Mouse (Mus musculus) kidney, postnatal 10 days (tissue): ENCODE measurements at regions not wholly inside any gene's neighbourhood (a gene's known extent, or its start where the extent isn't known, plus 50 kb on each side); places are given as distances from the start of the nearest gene placed in this dataset.
A peak's percentile ranks its signal among the peaks of the same experiment; 100 is the strongest.

ENCODE experiments used
- DNase-seq: peaks from one replicate; pipeline ENCODE4 v3.0.0; 2021; ENCODE audit warnings: mixed read lengths

GRCm38 (mm10) chr13:75204417-75204816 lies 114.8 kb downstream of the Pcsk1 start:
- DNase-seq: no peak

GRCm38 (mm10) chr13:75223944-75224343 lies 134.3 kb downstream of the Pcsk1 start:
- no peak for DNase-seq

GRCm38 (mm10) chr13:75225581-75226297 lies 136.1 kb downstream of the Pcsk1 start:
- DNase-seq: no peak

GRCm38 (mm10) chr13:75227616-75228277 lies 138.1 kb downstream of the Pcsk1 start:
- peak; percentile 76 for DNase-seq

- peak; percentile 26 for DNase-seq
These were observed 146.8 kb downstream of the Pcsk1 start for GRCm38 (mm10) chr13:75236424-75236823.
